Mouse (Mus musculus): ENCODE data around the gene Oit1. TPM values are rescaled to one million over a fixed set of nuclear protein-coding genes. Genes with fewer than 3 reads are reported as not detected.
A peak's percentile ranks its signal among the peaks of the same experiment; 100 is the strongest.

Gene Oit1
- polyA plus RNA-seq, 1 experiment = not detected

- Histone ChIP-seq H3K4me1 (ENCODE audit: control insufficient read depth, insufficient read depth, low read length) (0 out of 2 replicates have a peak, but pooled peaks cover 3% of the 10 kb centered on the region), H3K4me3 (ENCODE audit: insufficient read depth, low read length) (no peak overlapping the region), H3K27ac (ENCODE audit: insufficient read depth, low read length) (no peak overlapping the region)
- no peak for TF ChIP-seq CTCF (IDR thresholded peaks at IDR 0.05; ENCODE audit: borderline replicate concordance, insufficient read depth, low read length)
- TF ChIP-seq POLR2A (IDR thresholded peaks at IDR 0.05; ENCODE audit: low read depth, low read length) = no peak
These were observed 69.9 kb downstream of the Oit1 start for GRCm38 (mm10) chr14:8308650-8309049.

GRCm38 (mm10) chr14:8306884-8307283 lies 71.7 kb downstream of the Oit1 start:
- H3K27ac ChIP-seq (ENCODE audit: insufficient read depth, low read length) = no peak overlapping the region
- H3K4me3 ChIP-seq (ENCODE audit: insufficient read depth, low read length) = no peak overlapping the region
- TF ChIP-seq CTCF (IDR thresholded peaks at IDR 0.05; ENCODE audit: borderline replicate concordance, insufficient read depth, low read length) = no peak
- no peak for TF ChIP-seq POLR2A (IDR thresholded peaks at IDR 0.05; ENCODE audit: low read depth, low read length)
- H3K4me1 ChIP-seq (ENCODE audit: control insufficient read depth, insufficient read depth, low read length) = 0 out of 2 replicates have a peak, but pooled peaks cover 3% of the 10 kb centered on the region

- Histone ChIP-seq H3K4me3 (ENCODE audit: insufficient read depth, low read length) (no peak overlapping the region), H3K4me1 (ENCODE audit: control insufficient read depth, insufficient read depth, low read length) (0 out of 2 replicates have a peak, but pooled peaks cover 3% of the 10 kb centered on the region), H3K27ac (ENCODE audit: insufficient read depth, low read length) (no peak overlapping the region)
- TF ChIP-seq CTCF (IDR thresholded peaks at IDR 0.05; ENCODE audit: borderline replicate concordance, insufficient read depth, low read length) = no peak
- no peak for TF ChIP-seq POLR2A (IDR thresholded peaks at IDR 0.05; ENCODE audit: low read depth, low read length)
These were observed 73.5 kb downstream of the Oit1 start for GRCm38 (mm10) chr14:8305014-8305413.

GRCm38 (mm10) chr14:8304082-8304481 lies 74.5 kb downstream of the Oit1 start:
- Histone ChIP-seq H3K4me3 (ENCODE audit: insufficient read depth, low read length) (no peak overlapping the region), H3K4me1 (ENCODE audit: control insufficient read depth, insufficient read depth, low read length) (0 out of 2 replicates have a peak, but pooled peaks cover 3% of the 10 kb centered on the region), H3K27ac (ENCODE audit: insufficient read depth, low read length) (no peak overlapping the region)
- TF ChIP-seq CTCF (IDR thresholded peaks at IDR 0.05; ENCODE audit: borderline replicate concordance, insufficient read depth, low read length) (no peak), POLR2A (IDR thresholded peaks at IDR 0.05; ENCODE audit: low read depth, low read length) (no peak)

- TF ChIP-seq POLR2A (IDR thresholded peaks at IDR 0.05; ENCODE audit: low read depth, low read length) = no peak
- Histone ChIP-seq H3K27ac (ENCODE audit: insufficient read depth, low read length) (no peak overlapping the region), H3K4me3 (ENCODE audit: insufficient read depth, low read length) (no peak overlapping the region), H3K4me1 (ENCODE audit: control insufficient read depth, insufficient read depth, low read length) (0 out of 2 replicates have a peak, but pooled peaks cover 6% of the 10 kb centered on the region)
These were observed 75.9 kb downstream of the Oit1 start for GRCm38 (mm10) chr14:8302687-8303086.

GRCm38 (mm10) chr14:8300281-8300680 lies 78.3 kb downstream of the Oit1 start:
- no peak overlapping the region for H3K27ac ChIP-seq (ENCODE audit: insufficient read depth, low read length)
- TF ChIP-seq CTCF (IDR thresholded peaks at IDR 0.05; ENCODE audit: borderline replicate concordance, insufficient read depth, low read length) (peak; percentile 27; the same call in 1 of the 2 replicates), POLR2A (IDR thresholded peaks at IDR 0.05; ENCODE audit: low read depth, low read length) (no peak)
- H3K4me1 ChIP-seq (ENCODE audit: control insufficient read depth, insufficient read depth, low read length) = 0 out of 2 replicates have a peak, but pooled peaks cover 3% of the 10 kb centered on the region
- H3K4me3 ChIP-seq (ENCODE audit: insufficient read depth, low read length) = no peak overlapping the region

Other genes starting within 250 kb of the Oit1 start
- 83.3 and 92.5 TPM in 2 replicates for gene Pdhb, start 205.7 kb downstream of the Oit1 start, polyA plus RNA-seq (2011; ENCODE audit: insufficient read length, low read depth, missing spikeins)
- 9.5 and 10.2 TPM in 2 replicates for gene Kctd6, start 164.6 kb downstream of the Oit1 start, polyA plus RNA-seq (2011; ENCODE audit: insufficient read length, low read depth, missing spikeins)
- 1.3 TPM in 1 of 2 replicates, not detected in the other for gene Acox2, start 119.4 kb downstream of the Oit1 start, polyA plus RNA-seq (2011; ENCODE audit: insufficient read length, low read depth, missing spikeins)
- gene Fam107a, start 60.7 kb downstream of the Oit1 start, polyA plus RNA-seq (2011; ENCODE audit: insufficient read length, low read depth, missing spikeins) = not detected in 2 replicates

Measured in embryonic fibroblast, embryonic 13.5 days (primary cell).